Mouse (Mus musculus): ENCODE measurements at regions not wholly inside any gene's neighbourhood (a gene's known extent, or its start where the extent isn't known, plus 50 kb on each side); places are given as distances from the start of the nearest gene placed in this dataset.

- DNase-seq (ENCODE audit: extremely low spot score, low read depth, low spot score): no peak
Measured at GRCm38 (mm10) chr9:35328503-35328902, 60.8 kb downstream of the Rpusd4 start.

GRCm38 (mm10) chr9:35330386-35330785 is 62.7 kb downstream of the Rpusd4 start:
- no peak for DNase-seq (ENCODE audit: extremely low spot score, low read depth, low spot score)

- DNase-seq (ENCODE audit: extremely low spot score, low read depth, low spot score): no peak
Measured at GRCm38 (mm10) chr9:35331241-35331680, 63.6 kb downstream of the Rpusd4 start.

GRCm38 (mm10) chr9:35332688-35333630 is 65.3 kb downstream of the Rpusd4 start:
- DNase-seq (ENCODE audit: extremely low spot score, low read depth, low spot score): no peak

GRCm38 (mm10) chr9:35333631-35334005 is 66.0 kb downstream of the Rpusd4 start:
- no peak for DNase-seq (ENCODE audit: extremely low spot score, low read depth, low spot score)

GRCm38 (mm10) chr9:35334536-35334935 is 66.9 kb downstream of the Rpusd4 start:
- DNase-seq (ENCODE audit: extremely low spot score, low read depth, low spot score): no peak

- DNase-seq (ENCODE audit: extremely low spot score, low read depth, low spot score): no peak
Measured at GRCm38 (mm10) chr9:35335181-35335580, 67.5 kb downstream of the Rpusd4 start.

- DNase-seq (ENCODE audit: extremely low spot score, low read depth, low spot score): no peak
Measured at GRCm38 (mm10) chr9:35335888-35336700, 68.4 kb downstream of the Rpusd4 start.

- DNase-seq (ENCODE audit: extremely low spot score, low read depth, low spot score): no peak
Measured at GRCm38 (mm10) chr9:35336701-35337055, 69.0 kb downstream of the Rpusd4 start.

GRCm38 (mm10) chr9:35338858-35339257 is 71.2 kb downstream of the Rpusd4 start:
- no peak for DNase-seq (ENCODE audit: extremely low spot score, low read depth, low spot score)

GRCm38 (mm10) chr9:35339492-35340262 is 72.0 kb downstream of the Rpusd4 start:
- no peak for DNase-seq (ENCODE audit: extremely low spot score, low read depth, low spot score)

- no peak for DNase-seq (ENCODE audit: extremely low spot score, low read depth, low spot score)
Measured at GRCm38 (mm10) chr9:35340263-35340573, 72.6 kb downstream of the Rpusd4 start.

GRCm38 (mm10) chr9:35340811-35341210 is 73.1 kb downstream of the Rpusd4 start:
- no peak for DNase-seq (ENCODE audit: extremely low spot score, low read depth, low spot score)

- DNase-seq (ENCODE audit: extremely low spot score, low read depth, low spot score): no peak
Measured at GRCm38 (mm10) chr9:35341386-35341785, 73.7 kb downstream of the Rpusd4 start.

- DNase-seq (ENCODE audit: extremely low spot score, low read depth, low spot score): no peak
Measured at GRCm38 (mm10) chr9:35342436-35342835, 74.8 kb downstream of the Rpusd4 start.

- no peak for DNase-seq (ENCODE audit: extremely low spot score, low read depth, low spot score)
Measured at GRCm38 (mm10) chr9:35343336-35343735, 75.7 kb downstream of the Rpusd4 start.

GRCm38 (mm10) chr9:35344374-35344773 is 76.6 kb upstream of the Cdon start:
- DNase-seq (ENCODE audit: extremely low spot score, low read depth, low spot score): no peak

GRCm38 (mm10) chr9:35346378-35346777 is 74.5 kb upstream of the Cdon start:
- no peak for DNase-seq (ENCODE audit: extremely low spot score, low read depth, low spot score)

GRCm38 (mm10) chr9:35350046-35350552 is 70.8 kb upstream of the Cdon start:
- no peak for DNase-seq (ENCODE audit: extremely low spot score, low read depth, low spot score)

- no peak for DNase-seq (ENCODE audit: extremely low spot score, low read depth, low spot score)
Measured at GRCm38 (mm10) chr9:35351576-35351975, 69.4 kb upstream of the Cdon start.

GRCm38 (mm10) chr9:35354652-35355130 is 66.2 kb upstream of the Cdon start:
- no peak for DNase-seq (ENCODE audit: extremely low spot score, low read depth, low spot score)
